9 mouse cellular contexts compared by ENCODE assay signal in the genomic region with DNA sequence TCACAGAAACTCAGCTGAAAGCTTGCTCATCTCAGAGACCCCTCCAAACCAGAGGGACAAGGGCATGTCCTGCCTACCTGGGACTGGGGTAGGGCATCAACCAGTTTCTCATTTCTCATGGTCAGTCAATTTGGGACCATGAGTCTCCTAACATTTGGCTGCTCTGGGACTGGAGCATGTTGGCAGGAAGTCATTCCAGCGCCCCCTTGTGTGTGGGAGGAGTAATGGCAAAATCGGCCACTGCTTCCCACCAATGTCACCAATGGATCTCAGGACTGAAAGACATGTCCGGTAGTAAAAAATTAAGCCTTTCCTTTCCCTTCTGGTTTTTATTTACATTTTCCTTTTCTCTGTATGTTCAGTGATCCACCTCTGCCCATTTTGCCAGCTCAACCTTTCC.
DNase-seq lines count a peak whose midpoint lies in the region; ATAC-seq and TF ChIP-seq lines count a peak whose summit lies in the region.
"Had no signal": no experiment of that assay in that cellular context is flagged by ENCODE, and none has a peak within 500 bp of the region (broad histone marks: within the 10 kb centered on the region; RNA-seq: fewer than 3 reads in every experiment).

No protein-coding gene starts in this region.

- H3K4me1 ChIP-seq in embryonic fibroblast, embryonic 13.5 days (ENCODE audit: control insufficient read depth, insufficient read depth, low read length): peaks cover 3% of the 10 kb centered on the region; the same call in 1 of the 2 replicates

- no peaks in the 10 kb centered on the region for H3K27me3 ChIP-seq in myocyte (ENCODE audit: control insufficient read depth, insufficient read depth, insufficient read length)

- no peak overlapping the region for H3ac ChIP-seq in myocyte (ENCODE audit: control insufficient read depth, insufficient read length)

- H3K4me2 ChIP-seq in myocyte (ENCODE audit: low read depth): peak overlapping the region; percentile 65
- H3K4me2 ChIP-seq: limb, embryonic 15.5 days had no signal

- H3K79me2 ChIP-seq in myocyte (ENCODE audit: control insufficient read depth, insufficient read depth): no peaks in the 10 kb centered on the region

- peak; percentile 63 for DNase-seq in embryo, embryonic 10.5 days (ENCODE audit: low spot score)
- no peak for DNase-seq in embryo, embryonic 11 days
- DNase-seq in ovary, postnatal 36 days (ENCODE audit: low spot score): peak; percentile 18
- DNase-seq in ovary, postnatal 10 days (ENCODE audit: low spot score): no peak
- no peak for DNase-seq in right cerebral cortex, postnatal 25 days

- ATAC-seq in frontal cortex, adult (ENCODE audit: low TSS enrichment): no peak

- no peak overlapping the region for H3K27ac ChIP-seq in embryonic fibroblast, embryonic 13.5 days (ENCODE audit: insufficient read depth, low read length)
- H3K27ac ChIP-seq: limb, embryonic 15.5 days had no signal

- no peaks in the 10 kb centered on the region for H3K36me3 ChIP-seq in myocyte (ENCODE audit: control insufficient read depth, insufficient read depth)
- H3K36me3 ChIP-seq: limb, embryonic 15.5 days had no signal

- TF ChIP-seq POLR2A in embryonic fibroblast, embryonic 13.5 days (IDR thresholded peaks at IDR 0.05; ENCODE audit: low read depth, low read length): no peak
- TF ChIP-seq POLR2A in myocyte (IDR thresholded peaks at IDR 0.05; ENCODE audit: insufficient read length, low read depth): no peak

- TF ChIP-seq CTCF in embryonic fibroblast, embryonic 13.5 days (IDR thresholded peaks at IDR 0.05; ENCODE audit: borderline replicate concordance, insufficient read depth, low read length): peak; percentile 41; the same call in 1 of the 2 replicates

- no peak overlapping the region for H3K4me3 ChIP-seq in embryonic fibroblast, embryonic 13.5 days (ENCODE audit: insufficient read depth, low read length)
- no peak overlapping the region for H3K4me3 ChIP-seq in myocyte
- H3K4me3 ChIP-seq: limb, embryonic 15.5 days had no signal

TF ChIP-seq in myocyte, 11 proteins besides CTCF, POLR2A, EP300 and RAD21:
- TF ChIP-seq MAX (IDR thresholded peaks at IDR 0.05; ENCODE audit: low read depth) (no peak), MYOG (IDR thresholded peaks at IDR 0.05; ENCODE audit: control insufficient read depth in 1 of 3, insufficient read depth in 1 of 3, insufficient read length in 2 of 3, low read depth in 2 of 3) (no peak), REST (IDR thresholded peaks at IDR 0.05; ENCODE audit: insufficient read depth, insufficient read length) (no peak), TCF3 (IDR thresholded peaks at IDR 0.05; ENCODE audit: insufficient read length, low read depth) (no peak), TCF12 (IDR thresholded peaks at IDR 0.05; ENCODE audit: insufficient read depth, poor library complexity, severe bottlenecking) (no peak), SRF (IDR thresholded peaks at IDR 0.05; ENCODE audit: control insufficient read depth, insufficient read length, low read depth) (no peak), E2F4 (IDR thresholded peaks at IDR 0.05; ENCODE audit: insufficient read depth) (no peak), MYOD1 (IDR thresholded peaks at IDR 0.05; ENCODE audit: control insufficient read depth in 1 of 3, insufficient read length in 2 of 3, low read depth in 2 of 3) (no peak), USF1 (IDR thresholded peaks at IDR 0.05; ENCODE audit: low read depth) (no peak), POLR2AphosphoS2 (IDR thresholded peaks at IDR 0.05; ENCODE audit: insufficient read length, low read depth) (no peak), CEBPB (IDR thresholded peaks at IDR 0.05; ENCODE audit: insufficient read depth, poor library complexity, severe bottlenecking) (no peak)

Comparison
In these comparisons a context has a peak if more than half of its experiments do, and no peak if none do; other contexts are left out.
1. DNase-seq: peak in embryo, embryonic 10.5 days (single experiment) and ovary, postnatal 36 days (single experiment); none in embryo, embryonic 11 days (single experiment), ovary, postnatal 10 days (single experiment) and right cerebral cortex, postnatal 25 days (single experiment).